Mouse (Mus musculus): ENCODE measurements at regions not wholly inside any gene's neighbourhood (a gene's known extent, or its start where the extent isn't known, plus 50 kb on each side); places are given as distances from the start of the nearest gene placed in this dataset.

DNA sequence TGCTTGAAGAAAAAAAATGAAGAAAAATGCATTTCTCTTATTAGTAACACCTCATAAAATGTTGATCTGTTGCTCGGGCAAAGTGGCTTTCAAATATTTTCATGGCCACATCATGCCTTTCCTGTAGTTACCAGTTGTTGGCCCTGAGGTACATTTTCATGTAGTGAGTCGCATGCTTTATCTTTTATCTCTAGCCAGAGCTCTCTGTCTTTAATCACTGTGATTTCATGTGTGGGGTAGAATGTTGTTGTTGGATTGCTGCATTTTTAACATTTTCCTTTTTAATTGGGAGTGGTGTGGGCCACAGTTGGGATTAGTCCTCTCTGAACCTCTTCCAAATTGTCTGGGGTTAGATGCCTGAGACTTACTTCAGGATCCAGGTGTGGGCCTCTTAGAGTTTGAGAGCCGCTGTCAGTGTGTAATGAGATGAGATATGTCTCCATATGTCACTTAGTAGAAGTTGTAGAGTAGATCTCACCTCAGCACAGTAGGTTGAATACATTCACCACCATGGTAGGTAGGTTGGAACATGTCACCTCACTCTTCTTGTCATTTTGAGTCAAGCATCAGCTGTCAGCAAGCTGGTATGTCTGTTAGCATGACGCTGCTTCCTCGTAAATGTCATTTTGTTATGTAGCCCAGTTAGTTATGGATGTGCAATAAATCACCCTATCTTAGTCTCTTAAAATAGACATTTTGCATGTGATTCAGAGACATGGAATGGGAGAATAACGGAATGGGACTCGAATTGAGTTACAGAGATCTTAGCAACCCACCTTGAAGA is 1099.7 kb upstream of the 4930412O13Rik start:
- TF ChIP-seq POLR2A (IDR thresholded peaks at IDR 0.05; ENCODE audit: low read depth, low read length) (no peak), CTCF (conservative IDR thresholded peaks at IDR 0.05; ENCODE audit: insufficient read depth, insufficient read length, low read depth, low read length) (no peak)
